Mouse (Mus musculus) bone marrow, adult 2 months (tissue): ENCODE measurements around the gene Zfp617.

ENCODE experiments used
- CTCF ChIP-seq: fragments of 200-500 bp; IDR thresholded peaks from 2 replicates; pipeline ENCODE4 v1.5.1; 2011; ENCODE audit warnings: low read length, control low read depth; ENCODE audit not compliant: control insufficient read depth, insufficient read depth
- POLR2A ChIP-seq: fragments of 200-500 bp; IDR thresholded peaks from 2 replicates; pipeline ENCODE4 v1.6.1; 2011; ENCODE audit warnings: low read depth, mild to moderate bottlenecking, control low read depth, low read length, borderline replicate concordance; ENCODE audit not compliant: control insufficient read depth

GRCm38 (mm10) chr8:71965166-71965565 lies 56.7 kb downstream of the Zfp617 start:
- no peak for TF ChIP-seq CTCF
- no peak for TF ChIP-seq POLR2A
